In the genomic region with DNA sequence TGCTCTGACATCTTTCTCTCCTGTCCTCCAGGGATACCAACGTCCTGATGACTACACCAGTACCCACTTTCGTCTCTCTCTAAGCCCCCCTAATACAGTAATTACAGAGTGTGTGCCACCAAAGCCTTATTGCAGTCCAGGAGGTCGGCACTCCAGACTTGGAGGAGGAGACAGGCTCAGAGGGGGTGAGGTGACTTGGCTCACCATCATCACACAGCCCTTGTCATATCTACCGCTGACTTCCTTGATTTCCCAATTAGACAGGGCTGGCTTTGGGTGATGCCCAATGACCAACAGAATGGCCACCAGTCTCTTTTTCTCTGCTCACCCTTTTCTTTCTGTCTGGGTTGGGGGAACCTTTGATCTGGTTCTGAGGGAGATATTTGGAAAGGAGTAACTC, we compare ENCODE assay signal across 11 mouse cellular contexts. TPM values are rescaled to one million over a fixed set of nuclear protein-coding genes. Genes with fewer than 3 reads are reported as not detected.
DNase-seq lines count a peak whose midpoint lies in the region; ATAC-seq and TF ChIP-seq lines count a peak whose summit lies in the region.
"Had no signal": no experiment of that assay in that cellular context is flagged by ENCODE, and none has a peak within 500 bp of the region (broad histone marks: within the 10 kb centered on the region; RNA-seq: fewer than 3 reads in every experiment).

No protein-coding gene starts in this region.

- intact Hi-C loops in heart, postnatal 10 days (cut with DNase I), result loop anchor here (2.0 to 5.0 kb wide), 2 partner anchors 14 to 75 kb away; no protein-coding TSS in a partner anchor

- peak overlapping the region; percentile 98 for H3K4me2 ChIP-seq in heart, postnatal 0 days (ENCODE audit: low read depth, low read length)
- peak overlapping the region; percentile 95; the same call in 1 of the 2 replicates for H3K4me2 ChIP-seq in lung, embryonic 16.5 days (ENCODE audit: low read depth, low read length)
- 0 out of 2 replicates have a peak overlapping the region, but pooled peaks have one; percentile 96 for H3K4me2 ChIP-seq in limb, embryonic 15.5 days
- H3K4me2 ChIP-seq in stomach, embryonic 14.5 days (replicated peaks; ENCODE audit: low read depth, low read length), result peak overlapping the region; percentile 95

- H3K36me3 ChIP-seq in heart, postnatal 0 days (replicated peaks; ENCODE audit: control insufficient read depth, insufficient read depth, low read length), result no peaks in the 10 kb centered on the region
- H3K36me3 ChIP-seq in lung, embryonic 16.5 days (ENCODE audit: control insufficient read depth, insufficient read depth, low read length), result no peaks in the 10 kb centered on the region
- no peaks in the 10 kb centered on the region for H3K36me3 ChIP-seq in limb, embryonic 15.5 days
- H3K36me3 ChIP-seq in stomach, embryonic 14.5 days (ENCODE audit: control insufficient read depth, insufficient read depth, low read length), result no peaks in the 10 kb centered on the region
- H3K36me3 ChIP-seq: forebrain, embryonic 15.5 days; G1E; midbrain, embryonic 12.5 days had no signal

- no peak for DNase-seq in heart, postnatal 0 days (ENCODE audit: low spot score)
- DNase-seq in heart, postnatal 10 days, result no peak
- no peak for DNase-seq in lung, postnatal 4 days
- DNase-seq: thymus, postnatal 36 days had no signal

- ATAC-seq in heart, postnatal 0 days (ENCODE audit: insufficient read depth, low read depth), result no peak
- ATAC-seq in lung, embryonic 16.5 days (ENCODE audit: low read depth), result no peak
- no peak for ATAC-seq in limb, embryonic 15.5 days (ENCODE audit: insufficient number of reproducible peaks, low FRiP score, low TSS enrichment, low read depth)
- no peak for ATAC-seq in stomach, embryonic 14.5 days (ENCODE audit: insufficient number of reproducible peaks, insufficient read depth, low FRiP score, low read depth)
- no peak for ATAC-seq in megakaryocyte-erythroid progenitor cell, adult 5-6 weeks (replicated peaks; ENCODE audit: low FRiP score, low TSS enrichment, poor library complexity, severe bottlenecking)
- ATAC-seq: forebrain, embryonic 15.5 days had no signal

- peaks cover 44% of the 10 kb centered on the region for H3K4me1 ChIP-seq in heart, postnatal 0 days (ENCODE audit: control insufficient read depth, insufficient read depth)
- H3K4me1 ChIP-seq in lung, embryonic 16.5 days (replicated peaks; ENCODE audit: control insufficient read depth, insufficient read depth, low read length), result peaks cover 35% of the 10 kb centered on the region
- peaks cover 64% of the 10 kb centered on the region for H3K4me1 ChIP-seq in limb, embryonic 15.5 days
- H3K4me1 ChIP-seq in stomach, embryonic 14.5 days (ENCODE audit: control insufficient read depth, insufficient read depth, low read length), result peaks cover 37% of the 10 kb centered on the region

- no peak for TF ChIP-seq CTCF in heart, postnatal 0 days (IDR thresholded peaks at IDR 0.05; ENCODE audit: low read depth)

- 77% methylated on average over 4 of the region's 4 CpGs for WGBS in heart, postnatal 0 days
- 64% methylated on average over 4 of the region's 4 CpGs for WGBS in lung, embryonic 16.5 days
- WGBS in limb, embryonic 15.5 days, result 67% methylated on average over 4 of the region's 4 CpGs
- 81% methylated on average over 4 of the region's 4 CpGs for WGBS in stomach, embryonic 14.5 days

- H3K4me3 ChIP-seq in heart, postnatal 0 days (ENCODE audit: low read depth, low read length), result no peak overlapping the region
- H3K4me3 ChIP-seq in lung, embryonic 16.5 days (ENCODE audit: low read length), result no peak overlapping the region
- no peak overlapping the region for H3K4me3 ChIP-seq in limb, embryonic 15.5 days
- H3K4me3 ChIP-seq in stomach, embryonic 14.5 days (ENCODE audit: low read depth, low read length), result peak overlapping the region; percentile 70

- no peak for TF ChIP-seq EP300 in heart, postnatal 0 days (IDR thresholded peaks at IDR 0.05; ENCODE audit: low read depth)

- no peak overlapping the region for H3K27ac ChIP-seq in heart, postnatal 0 days (ENCODE audit: low read depth)
- H3K27ac ChIP-seq in lung, embryonic 16.5 days (ENCODE audit: low read length), result no peak overlapping the region
- no peak overlapping the region for H3K27ac ChIP-seq in limb, embryonic 15.5 days
- no peak overlapping the region for H3K27ac ChIP-seq in stomach, embryonic 14.5 days (ENCODE audit: low read length)
- H3K27ac ChIP-seq: forebrain, embryonic 15.5 days; midbrain, embryonic 12.5 days had no signal

- 0 out of 2 replicates have a peak overlapping the region, but pooled peaks have one; percentile 69 for H3K9ac ChIP-seq in heart, postnatal 0 days (replicated peaks; ENCODE audit: low read depth, low read length)
- H3K9ac ChIP-seq in lung, embryonic 16.5 days (ENCODE audit: low read length), result no peak overlapping the region
- H3K9ac ChIP-seq in limb, embryonic 15.5 days, result no peak overlapping the region
- H3K9ac ChIP-seq in stomach, embryonic 14.5 days (replicated peaks; ENCODE audit: low read depth, low read length), result no peak overlapping the region
- H3K9ac ChIP-seq: forebrain, embryonic 15.5 days; midbrain, embryonic 12.5 days had no signal

- no peaks in the 10 kb centered on the region for H3K27me3 ChIP-seq in heart, postnatal 0 days (ENCODE audit: control insufficient read depth, insufficient read depth, low read length)
- no peaks in the 10 kb centered on the region for H3K27me3 ChIP-seq in lung, embryonic 16.5 days (ENCODE audit: control insufficient read depth, insufficient read depth, low read depth, low read length)
- peaks cover 7% of the 10 kb centered on the region; the same call in 1 of the 2 replicates for H3K27me3 ChIP-seq in limb, embryonic 15.5 days
- H3K27me3 ChIP-seq in stomach, embryonic 14.5 days (ENCODE audit: control insufficient read depth, insufficient read depth, low read length), result no peaks in the 10 kb centered on the region

- H3K9me3 ChIP-seq in heart, postnatal 0 days (replicated peaks; ENCODE audit: control insufficient read depth, low read length), result no peaks in the 10 kb centered on the region
- no peaks in the 10 kb centered on the region for H3K9me3 ChIP-seq in lung, embryonic 16.5 days (ENCODE audit: control insufficient read depth, low read length)
- H3K9me3 ChIP-seq in limb, embryonic 15.5 days, result no peaks in the 10 kb centered on the region
- H3K9me3 ChIP-seq in stomach, embryonic 14.5 days (ENCODE audit: control insufficient read depth, low read depth, low read length), result no peaks in the 10 kb centered on the region
- H3K9me3 ChIP-seq: forebrain, embryonic 15.5 days; midbrain, embryonic 12.5 days had no signal

RNA-seq across cellular contexts. Expression of a gene that starts 1.4 kb away (rescaled TPM):
- 27.7 and 34.4 TPM in 2 replicates for total RNA-seq in heart, postnatal 0 days (2014; rRNA removed; ENCODE audit: low replicate concordance)
- polyA plus RNA-seq in heart, postnatal 0 days (2015; fragmentation: Nextera tagmentation; extraction: Ambion mirVana), result 39.5 and 46.8 TPM in 2 replicates
- total RNA-seq in heart, postnatal 10 days (2021), result 10 to 100 TPM; 23.2 to 26.9 TPM
- 25.7 and 26.0 TPM in 2 replicates for polyA plus RNA-seq in lung, embryonic 16.5 days (2015; fragmentation: Nextera tagmentation; extraction: Ambion mirVana)
- 26.1 and 26.8 TPM in 2 replicates for polyA plus RNA-seq in limb, embryonic 15.5 days (2015; fragmentation: Nextera tagmentation; extraction: Ambion mirVana)
- polyA plus RNA-seq in stomach, embryonic 14.5 days (2014; fragmentation: Nextera tagmentation; extraction: Ambion mirVana), result 43.2 and 48.5 TPM in 2 replicates
- 0.42 TPM in 1 of 2 replicates, not detected in the other for total RNA-seq in megakaryocyte-erythroid progenitor cell, adult 5-6 weeks (2014; fragmentation: Nextera tagmentation)
- not detected in 2 replicates for total RNA-seq in megakaryocyte-erythroid progenitor cell, adult 5-6 weeks (2017)
- polyA plus RNA-seq: G1E had no signal
